Mouse (Mus musculus): ENCODE measurements around the gene Ccdc171. TPM values are rescaled to one million over a fixed set of nuclear protein-coding genes. Genes with fewer than 3 reads are reported as not detected.
A peak's percentile ranks its signal among the peaks of the same experiment; 100 is the strongest.
"Not testable (repeated sequence)": the region's sequence is repeated elsewhere in the genome, so short reads cannot be mapped to it uniquely, and the experiment has no call there.

The Ccdc171 gene
- total RNA-seq, 2 experiments from 2014 or later: 1.8 to 2.4 TPM

- no peak for DNase-seq (ENCODE audit: low spot score in 2 of 2)
Observed at GRCm38 (mm10) chr4:83651453-83651852, 126.1 kb downstream of the Ccdc171 start.

- DNase-seq (ENCODE audit: low spot score in 2 of 2): peak in 1 of 2 experiments; percentile 25
Observed at GRCm38 (mm10) chr4:83655396-83655795, 130.1 kb downstream of the Ccdc171 start.

- no peak for DNase-seq (ENCODE audit: low spot score in 2 of 2)
Observed at GRCm38 (mm10) chr4:83656571-83656970, 131.2 kb downstream of the Ccdc171 start.

- DNase-seq (ENCODE audit: low spot score in 2 of 2): no peak
Observed at GRCm38 (mm10) chr4:83657021-83657420, 131.7 kb downstream of the Ccdc171 start.

GRCm38 (mm10) chr4:83658415-83658814, 133.1 kb downstream of the Ccdc171 start:
- DNase-seq (ENCODE audit: low spot score in 2 of 2): no peak

GRCm38 (mm10) chr4:83659411-83659810, 134.1 kb downstream of the Ccdc171 start:
- DNase-seq (ENCODE audit: low spot score in 2 of 2): no peak

GRCm38 (mm10) chr4:83661519-83662271, 136.3 kb downstream of the Ccdc171 start:
- DNase-seq (ENCODE audit: low spot score in 2 of 2): no peak

- DNase-seq (ENCODE audit: low spot score in 2 of 2): no peak
Observed at GRCm38 (mm10) chr4:83662301-83662700, 137.0 kb downstream of the Ccdc171 start.

- DNase-seq (ENCODE audit: low spot score in 2 of 2): no peak
Observed at GRCm38 (mm10) chr4:83669552-83669951, 144.2 kb downstream of the Ccdc171 start.

GRCm38 (mm10) chr4:83675308-83675707, 150.0 kb downstream of the Ccdc171 start:
- not testable (repeated sequence) for DNase-seq (ENCODE audit: low spot score in 2 of 2)

- DNase-seq (ENCODE audit: low spot score in 2 of 2): no peak
Observed at GRCm38 (mm10) chr4:83676444-83676843, 151.1 kb downstream of the Ccdc171 start.

- DNase-seq (ENCODE audit: low spot score in 2 of 2): no peak
Observed at GRCm38 (mm10) chr4:83681081-83681480, 155.7 kb downstream of the Ccdc171 start.

- DNase-seq (ENCODE audit: low spot score in 2 of 2): no peak
Observed at GRCm38 (mm10) chr4:83682866-83683265, 157.5 kb downstream of the Ccdc171 start.

GRCm38 (mm10) chr4:83700190-83700589, 174.8 kb downstream of the Ccdc171 start:
- DNase-seq (ENCODE audit: low spot score in 2 of 2): no peak

GRCm38 (mm10) chr4:83716996-83717395, 191.7 kb downstream of the Ccdc171 start:
- no peak for DNase-seq (ENCODE audit: low spot score in 2 of 2)

GRCm38 (mm10) chr4:83719816-83720215, 194.5 kb downstream of the Ccdc171 start:
- DNase-seq (ENCODE audit: low spot score in 2 of 2): no peak

- DNase-seq (ENCODE audit: low spot score in 2 of 2): no peak
Observed at GRCm38 (mm10) chr4:83725136-83725535, 199.8 kb downstream of the Ccdc171 start.

- no peak for DNase-seq (ENCODE audit: low spot score in 2 of 2)
Observed at GRCm38 (mm10) chr4:83739137-83739890, 214.0 kb downstream of the Ccdc171 start.

- no peak for DNase-seq (ENCODE audit: low spot score in 2 of 2)
Observed at GRCm38 (mm10) chr4:83739891-83740277, 214.5 kb downstream of the Ccdc171 start.

GRCm38 (mm10) chr4:83742806-83743460, 217.6 kb downstream of the Ccdc171 start:
- no peak for DNase-seq (ENCODE audit: low spot score in 2 of 2)

GRCm38 (mm10) chr4:83775136-83775535, 249.8 kb downstream of the Ccdc171 start:
- DNase-seq (ENCODE audit: low spot score in 2 of 2): no peak

- no peak for DNase-seq (ENCODE audit: low spot score in 2 of 2)
Observed at GRCm38 (mm10) chr4:83780044-83780443, 254.7 kb downstream of the Ccdc171 start.

All from adrenal gland, adult 18-20 months (tissue).